Mouse (Mus musculus) stomach, postnatal 0 days (tissue): ENCODE results near the gene Ltc4s.

Source experiments
- CTCF ChIP-seq: IDR thresholded peaks from 2 replicates; pipeline ENCODE4 v1.5.1; 2016; ENCODE audit warnings: antibody characterized with exemption, low read depth, mild to moderate bottlenecking, moderate library complexity
- EP300 ChIP-seq: optimal IDR thresholded peaks from 2 replicates; pipeline ENCODE3; 2016; ENCODE audit warnings: antibody characterized with exemption

- no peak for TF ChIP-seq CTCF
- no peak for TF ChIP-seq EP300
Observed at GRCm38 (mm10) chr11:50243926-50244325, 5.5 kb upstream of the Ltc4s start.
